Mouse (Mus musculus) macrophage (primary cell): Measurements from ENCODE around the gene Khdc3. TPM values are rescaled to one million over a fixed set of nuclear protein-coding genes. Genes with fewer than 3 reads are reported as not detected.

Source experiments
- H3K27ac ChIP-seq: fragments of 350-480 bp; formaldehyde crosslinking; 2 replicates; pipeline ENCODE4 v1.9.0; 2021
- H3K36me3 ChIP-seq: fragments of 350-480 bp; formaldehyde crosslinking; 2 replicates; pipeline ENCODE4 v1.9.0; 2021; ENCODE audit errors: inconsistent target
- H3K4me3 ChIP-seq: fragments of 350-480 bp; formaldehyde crosslinking; 2 replicates; pipeline ENCODE4 v1.9.0; 2021; ENCODE audit errors: inconsistent target
- H3K79me2 ChIP-seq: fragments of 350-480 bp; formaldehyde crosslinking; 2 replicates; pipeline ENCODE4 v1.9.0; 2021; ENCODE audit errors: inconsistent target
- WGBS: methylation state at CpG from one replicate; pipeline ENCODE4 v1.1.7; 2026; ENCODE audit warnings: inconsistent platforms; ENCODE audit not compliant: missing documents; 5-methylcytosine and 5-hydroxymethylcytosine counted together
- polyA plus RNA-seq: library from polyadenylated mRNA; stranded (reverse); fragments of 250-400 nt; gene quantifications from 3 replicates; pipeline ENCODE4 v1.2.4, GENCODE M21; 2018; ENCODE audit warnings: inconsistent platforms

Khdc3 gene
- polyA plus RNA-seq, 1 experiment from 2014 or later, result not detected

GRCm38 (mm10) chr9:73118012-73118411 lies 16.4 kb downstream of the Khdc3 start:
- Histone ChIP-seq H3K79me2 (peaks cover 26% of the 10 kb centered on the region), H3K27ac (no peak overlapping the region), H3K4me3 (no peak overlapping the region), H3K36me3 (peaks cover 41% of the 10 kb centered on the region)
- 97% methylated on average over 4 of the region's 4 CpGs for WGBS

DNA sequence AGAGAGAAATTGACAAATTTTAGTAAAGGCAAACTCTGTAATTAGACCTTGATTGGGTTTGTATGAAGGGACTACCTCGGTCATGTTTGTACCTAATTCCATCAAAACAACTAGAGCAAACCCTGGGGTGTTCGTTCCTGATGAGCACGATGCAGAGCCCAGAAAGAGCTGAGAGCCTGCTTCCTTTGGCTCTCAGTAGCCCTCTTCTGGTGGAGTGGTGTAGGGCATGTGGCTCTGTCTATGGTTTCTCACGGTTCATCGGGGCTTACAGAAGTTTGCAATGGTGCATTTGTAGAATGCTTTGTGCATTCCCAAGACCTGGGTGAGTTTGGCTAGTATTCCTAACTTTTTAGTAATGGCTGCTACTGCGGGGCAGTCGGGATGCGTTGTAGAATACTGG lies 20.1 kb downstream of the Khdc3 start:
- Histone ChIP-seq H3K79me2 (no peaks in the 10 kb centered on the region; the same call in 1 of the 2 replicates), H3K36me3 (peaks cover 67% of the 10 kb centered on the region), H3K27ac (no peak overlapping the region), H3K4me3 (no peak overlapping the region)
- 50% methylated on average over 8 of the region's 8 CpGs for whole genome bisulfite sequencing

DNA sequence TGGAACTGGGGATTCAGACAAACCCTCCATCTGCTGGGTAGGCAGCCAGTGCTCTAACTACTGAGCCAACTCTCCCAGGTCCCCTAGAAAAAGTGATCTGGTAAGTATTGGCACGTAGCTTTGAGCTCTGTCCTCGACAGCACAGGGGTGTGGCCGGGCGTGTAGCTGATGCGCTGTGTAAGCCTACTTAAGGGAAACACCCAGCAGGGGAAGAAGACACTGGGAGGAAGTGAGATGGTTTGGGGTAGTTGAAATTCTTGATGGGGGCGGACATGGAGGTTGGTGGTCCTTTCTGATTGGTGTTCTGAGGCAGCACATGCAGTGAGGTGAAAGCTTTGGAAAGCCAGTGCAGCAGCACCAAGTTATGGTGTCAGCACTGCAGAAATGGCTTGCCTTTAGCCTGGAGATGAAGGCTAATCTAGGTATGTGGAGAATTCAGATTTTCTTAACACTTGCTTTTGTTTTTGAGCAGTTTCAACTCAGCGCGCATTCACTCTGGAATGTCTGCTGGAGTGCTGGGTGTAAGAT lies 23.5 kb downstream of the Khdc3 start:
- 65% methylated on average over 8 of the region's 8 CpGs for WGBS
- Histone ChIP-seq H3K4me3 (no peak overlapping the region), H3K27ac (no peak overlapping the region), H3K36me3 (peaks cover 48% of the 10 kb centered on the region), H3K79me2 (no peaks in the 10 kb centered on the region)

GRCm38 (mm10) chr9:73127457-73127856 lies 25.8 kb downstream of the Khdc3 start:
- Histone ChIP-seq H3K27ac (no peak overlapping the region), H3K4me3 (no peak overlapping the region), H3K36me3 (peaks cover 30% of the 10 kb centered on the region), H3K79me2 (no peaks in the 10 kb centered on the region)
- WGBS, result 17% methylated on average over 2 of the region's 2 CpGs

DNA sequence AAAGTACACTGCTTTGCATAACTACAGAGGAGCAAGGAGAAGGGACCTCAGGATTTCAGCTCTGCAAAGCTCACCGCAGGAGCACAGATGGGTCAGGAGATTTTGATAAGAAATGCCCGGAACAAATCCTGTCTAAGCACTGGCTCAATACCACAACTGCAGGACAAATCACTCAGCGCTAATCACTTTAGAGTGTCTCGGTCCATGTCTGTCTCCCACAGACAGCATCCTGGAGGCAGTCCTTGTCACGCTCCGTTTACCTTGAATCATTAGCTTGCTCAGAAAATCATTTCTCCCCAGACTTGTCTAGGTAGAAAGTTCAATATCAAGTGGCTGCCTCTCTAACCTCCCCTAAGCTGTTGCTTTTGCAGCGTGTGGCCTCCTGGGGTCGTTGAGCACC lies 28.2 kb downstream of the Khdc3 start:
- peaks cover 13% of the 10 kb centered on the region for H3K36me3 ChIP-seq
- WGBS, result 89% methylated on average over 8 of the region's 8 CpGs
- no peak overlapping the region for H3K27ac ChIP-seq
- H3K4me3 ChIP-seq, result no peak overlapping the region
- no peaks in the 10 kb centered on the region for H3K79me2 ChIP-seq

DNA sequence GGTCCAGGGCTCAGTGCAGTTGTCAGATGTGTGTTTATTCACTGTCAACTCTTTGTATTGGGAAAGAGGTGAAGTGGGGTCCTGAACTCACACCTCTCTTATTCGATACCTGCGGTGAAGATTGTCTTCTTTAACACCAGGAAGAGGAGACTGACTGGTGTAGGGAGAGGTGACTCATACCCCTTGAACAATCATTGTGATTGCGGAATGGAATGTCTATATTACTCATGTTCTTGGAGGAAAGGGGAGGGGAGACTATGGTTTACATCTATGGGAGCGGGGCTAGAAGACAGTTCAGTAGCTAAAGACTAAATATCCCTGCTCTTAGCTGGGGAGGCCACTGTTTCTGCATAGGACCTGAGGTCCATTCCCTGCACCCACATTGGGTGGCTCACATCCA lies 28.9 kb downstream of the Khdc3 start:
- WGBS, result 73% methylated on average over 4 of the region's 4 CpGs
- Histone ChIP-seq H3K4me3 (no peak overlapping the region), H3K27ac (no peak overlapping the region), H3K36me3 (peaks cover 6% of the 10 kb centered on the region; the same call in 1 of the 2 replicates), H3K79me2 (no peaks in the 10 kb centered on the region)

DNA sequence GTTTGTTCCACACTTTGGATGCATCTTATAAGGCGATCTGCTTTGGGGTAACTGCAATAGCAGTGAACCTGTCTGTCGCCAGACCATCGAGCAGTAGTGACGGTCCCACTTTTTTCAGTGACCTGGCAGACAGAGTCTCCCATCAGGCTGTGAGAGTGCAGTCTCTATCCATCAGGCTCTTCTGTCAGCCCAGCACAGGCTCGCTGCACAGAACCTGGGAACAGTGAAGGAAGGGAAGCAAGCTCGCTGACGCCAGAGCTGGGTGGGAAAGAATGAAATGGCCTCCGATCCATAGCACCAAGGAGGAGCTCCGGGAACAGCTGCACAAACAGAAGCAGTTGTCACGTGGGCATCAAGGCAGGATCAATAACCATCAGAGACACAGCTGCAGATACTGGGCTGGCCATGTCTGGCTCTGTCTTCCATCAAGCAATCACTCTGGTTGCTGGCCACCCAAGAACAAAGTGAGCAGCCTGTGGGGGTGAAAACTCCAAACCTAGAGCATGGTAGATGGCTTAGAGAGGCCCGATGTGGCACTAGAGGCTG lies 35.8 kb downstream of the Khdc3 start:
- Histone ChIP-seq H3K79me2 (no peaks in the 10 kb centered on the region), H3K27ac (no peak overlapping the region), H3K36me3 (no peaks in the 10 kb centered on the region), H3K4me3 (no peak overlapping the region)
- WGBS, result 90% methylated on average over 11 of the region's 11 CpGs

Other genes with a start within 250 kb of the Khdc3 start
- gene Pygo1, start 176.2 kb upstream of the Khdc3 start, polyA plus RNA-seq, result not detected in 3 replicates
- 0.12 to 0.37 TPM (median 0.19 TPM) in 3 replicates for gene Dyx1c1, start 143.1 kb upstream of the Khdc3 start, polyA plus RNA-seq
- not detected in 3 replicates for gene Gm44503, start 143.0 kb upstream of the Khdc3 start, polyA plus RNA-seq
- gene Ccpg1os, start 116.5 kb upstream of the Khdc3 start, polyA plus RNA-seq, result 2.3 to 5.5 TPM (median 3.3 TPM) in 3 replicates
- gene Ccpg1, start 116.4 kb upstream of the Khdc3 start, polyA plus RNA-seq, result 18.3 to 65.3 TPM (median 63.3 TPM) in 3 replicates
- 7.1 to 9.0 TPM (median 7.5 TPM) in 3 replicates for gene Pigb, start 61.5 kb upstream of the Khdc3 start, polyA plus RNA-seq
- gene Rab27a, start 57.0 kb upstream of the Khdc3 start, polyA plus RNA-seq, result 2.4 to 3.5 TPM (median 3.3 TPM) in 3 replicates
- gene Gm20509, start 634 bp downstream of the Khdc3 start, polyA plus RNA-seq, result not detected in 3 replicates
- gene Rsl24d1, start 11.6 kb downstream of the Khdc3 start, polyA plus RNA-seq, result 42.8 to 69.1 TPM (median 47.1 TPM) in 3 replicates